Mouse (Mus musculus) kidney, postnatal 0 days (tissue): ENCODE measurements at regions not wholly inside any gene's neighbourhood (a gene's known extent, or its start where the extent isn't known, plus 50 kb on each side); places are given as distances from the start of the nearest gene placed in this dataset.
"Not testable (repeated sequence)": the region's sequence is repeated elsewhere in the genome, so short reads cannot be mapped to it uniquely, and the experiment has no call there.

Source experiments
- ATAC-seq: fragments of 200-750 bp; cut with Nextera tagmentation; replicated peaks from 2 replicates; pipeline ENCODE4 v1.8.0; 2017; ENCODE audit warnings: low read depth, moderate number of reproducible peaks, moderate TSS enrichment, moderate library complexity; ENCODE audit not compliant: low FRiP score
- DNase-seq: peaks from one replicate; pipeline ENCODE4 v3.0.0-alpha.2; 2016; ENCODE audit warnings: low spot score
- H3K27ac ChIP-seq: fragments of 300-500 bp; sonication (generic); 2 replicates; pipeline ENCODE4 v1.5.1; 2014; ENCODE audit warnings: mild to moderate bottlenecking
- H3K27me3 ChIP-seq: fragments of 300-500 bp; sonication (generic); 2 replicates; pipeline ENCODE4 v1.6.1; 2014; ENCODE audit warnings: low read length, mixed read lengths; ENCODE audit not compliant: insufficient read depth
- H3K36me3 ChIP-seq: fragments of 300-500 bp; sonication (generic); 2 replicates; pipeline ENCODE4 v1.6.1; 2014; ENCODE audit warnings: low read length, mixed read lengths; ENCODE audit not compliant: insufficient read depth
- H3K4me1 ChIP-seq: fragments of 300-500 bp; sonication (generic); replicated peaks from 2 replicates; pipeline ENCODE4 v1.6.1; 2014; ENCODE audit warnings: antibody characterized with exemption, low read length, mixed read lengths; ENCODE audit not compliant: insufficient read depth
- H3K4me2 ChIP-seq: fragments of 300-500 bp; sonication (generic); 2 replicates; pipeline ENCODE4 v1.6.1; 2014; ENCODE audit warnings: mild to moderate bottlenecking, low read length, moderate library complexity, mixed read lengths
- H3K4me3 ChIP-seq: fragments of 300-500 bp; sonication (generic); replicated peaks from 2 replicates; pipeline ENCODE4 v1.5.1; 2014; ENCODE audit warnings: low read depth, low read length
- H3K9ac ChIP-seq: fragments of 300-500 bp; sonication (generic); 2 replicates; pipeline ENCODE4 v1.6.1; 2014; ENCODE audit warnings: low read depth, low read length
- H3K9me3 ChIP-seq: fragments of 300-500 bp; sonication (generic); replicated peaks from 2 replicates; pipeline ENCODE4 v1.6.1; 2016; ENCODE audit warnings: low read length, inconsistent platforms, mixed read lengths
- CTCF ChIP-seq: IDR thresholded peaks from 2 replicates; pipeline ENCODE4 v1.5.1; 2016; ENCODE audit warnings: antibody characterized with exemption, low read depth, mild to moderate bottlenecking, moderate library complexity
- WGBS: fragments of 180-500 bp; shearing (Covaris S2); extraction: QIAGEN DNeasy Blood & Tissue Kit; methylation state at CpG from one replicate; pipeline ENCODE4 v1.1.7; 2014; 5-methylcytosine and 5-hydroxymethylcytosine counted together

- Histone ChIP-seq H3K4me2 (no peak overlapping the region), H3K27ac (no peak overlapping the region), H3K36me3 (no peaks in the 10 kb centered on the region), H3K9ac (no peak overlapping the region), H3K9me3 (no peaks in the 10 kb centered on the region), H3K27me3 (no peaks in the 10 kb centered on the region), H3K4me1 (no peaks in the 10 kb centered on the region), H3K4me3 (no peak overlapping the region)
- no peak for TF ChIP-seq CTCF
- DNase-seq (no peak), ATAC-seq (no peak)
- 86% methylated on average over 7 of the region's 7 CpGs for WGBS
These were observed 174.0 kb downstream of the Wdr11 start for GRCm38 (mm10) chr7:129765681-129766080.

DNA sequence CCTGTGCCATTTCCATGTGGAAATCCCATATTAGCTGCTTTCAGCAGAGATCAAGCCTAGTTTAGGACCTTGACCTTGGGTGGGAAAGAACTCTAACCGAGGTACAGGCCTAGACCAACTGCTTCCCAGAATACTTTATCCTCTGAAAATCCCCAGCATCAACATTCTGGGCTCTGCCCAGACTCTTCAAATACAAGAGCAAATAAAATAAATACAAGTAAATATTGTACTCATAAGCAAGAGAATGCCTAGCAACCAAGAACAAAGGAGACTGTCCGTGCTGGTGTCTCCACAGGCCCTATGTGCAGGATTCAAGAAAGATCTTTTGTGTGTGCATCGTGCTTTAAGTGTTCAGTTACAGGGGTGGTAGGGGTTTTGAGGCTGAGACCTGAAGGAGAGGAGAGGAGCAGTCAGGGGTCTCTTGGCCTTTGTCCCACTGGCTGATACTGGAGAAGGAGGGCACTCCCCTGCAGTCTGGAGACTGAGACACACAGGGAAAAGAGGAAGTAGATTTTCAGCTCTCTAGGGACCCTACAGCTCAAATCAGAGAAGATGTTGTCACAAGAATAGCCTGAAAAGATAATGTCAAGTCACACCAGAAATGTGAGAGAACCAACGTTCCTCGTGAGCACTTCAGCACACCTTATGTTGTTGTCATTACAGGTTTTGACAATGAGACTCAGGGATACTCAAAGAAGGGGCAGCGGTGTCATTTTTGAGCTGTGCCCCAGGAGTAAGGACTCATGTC, 174.6 kb downstream of the Wdr11 start:
- no peak overlapping the region for H3K9ac ChIP-seq
- no peaks in the 10 kb centered on the region for H3K27me3 ChIP-seq
- no peak for ATAC-seq
- no peak overlapping the region for H3K4me2 ChIP-seq
- H3K4me3 ChIP-seq = no peak overlapping the region
- H3K36me3 ChIP-seq = no peaks in the 10 kb centered on the region
- no peak overlapping the region for H3K27ac ChIP-seq
- no peak for DNase-seq
- H3K4me1 ChIP-seq = no peaks in the 10 kb centered on the region
- H3K9me3 ChIP-seq = no peaks in the 10 kb centered on the region
- no peak for TF ChIP-seq CTCF
- WGBS = 86% methylated on average over 6 of the region's 6 CpGs

DNA sequence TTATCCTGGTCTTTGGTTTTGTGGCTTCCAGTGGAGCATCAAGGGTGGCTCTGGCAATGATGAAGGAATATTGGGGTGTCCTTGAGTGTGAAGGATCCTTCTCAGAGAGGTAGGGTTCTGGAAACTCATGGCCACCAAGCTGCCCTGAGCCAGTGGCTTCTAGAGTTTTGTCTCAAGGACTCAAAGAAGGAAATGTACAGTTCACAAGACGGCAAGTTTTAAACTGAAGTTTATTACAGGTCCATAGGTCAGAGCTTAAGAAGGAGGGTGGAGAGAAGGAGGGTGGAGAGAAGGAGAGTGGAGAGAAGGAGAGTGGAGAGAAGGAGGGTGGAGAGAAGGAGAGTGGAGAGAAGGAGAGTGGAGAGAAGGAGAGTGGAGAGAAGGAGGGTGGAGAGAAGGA, 178.0 kb downstream of the Wdr11 start:
- WGBS = 38% methylated on average over 1 of the region's 1 CpGs
- DNase-seq, H3K4me3 ChIP-seq, H3K4me1 ChIP-seq, ATAC-seq, H3K36me3 ChIP-seq, H3K27ac ChIP-seq, H3K9me3 ChIP-seq, H3K27me3 ChIP-seq, H3K9ac ChIP-seq, H3K4me2 ChIP-seq: not testable (repeated sequence)

DNA sequence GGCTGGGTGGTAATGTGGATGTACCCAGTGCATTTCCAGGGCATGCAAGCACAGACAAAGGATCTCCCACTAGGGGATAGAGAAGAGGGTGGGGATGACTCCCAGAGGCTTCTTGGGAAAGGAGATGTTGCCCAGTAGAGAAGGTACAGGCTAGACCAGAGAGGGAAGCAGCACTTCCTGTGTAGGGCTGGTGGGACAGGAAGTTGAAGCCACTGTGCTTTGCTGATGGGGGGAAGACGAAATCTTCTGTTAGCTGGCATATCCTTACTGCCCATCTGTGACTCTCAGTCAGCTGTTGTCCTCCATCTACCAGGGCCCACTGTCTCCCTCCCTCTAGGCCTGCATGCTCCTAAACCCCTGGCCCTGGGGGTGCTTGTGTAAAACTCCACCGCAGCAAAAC, 180.2 kb downstream of the Wdr11 start:
- TF ChIP-seq CTCF = no peak
- no peak overlapping the region for H3K9ac ChIP-seq
- H3K4me1 ChIP-seq = no peaks in the 10 kb centered on the region
- no peak overlapping the region for H3K4me3 ChIP-seq
- H3K9me3 ChIP-seq = no peaks in the 10 kb centered on the region
- no peaks in the 10 kb centered on the region for H3K36me3 ChIP-seq
- H3K27me3 ChIP-seq = no peaks in the 10 kb centered on the region
- DNase-seq = no peak
- no peak for ATAC-seq
- H3K4me2 ChIP-seq = no peak overlapping the region
- H3K27ac ChIP-seq = no peak overlapping the region
- whole genome bisulfite sequencing = 87% methylated on average over 2 of the region's 2 CpGs

GRCm38 (mm10) chr7:129772540-129773331, 181.1 kb downstream of the Wdr11 start:
- DNase-seq (no peak), ATAC-seq (no peak)
- no peaks in the 10 kb centered on the region for H3K9me3 ChIP-seq
- H3K27ac ChIP-seq = 0 out of 2 replicates have a peak overlapping the region, but pooled peaks have one; percentile 13
- 65% methylated on average over 11 of the region's 11 CpGs for WGBS
- H3K27me3 ChIP-seq = no peaks in the 10 kb centered on the region
- H3K36me3 ChIP-seq = no peaks in the 10 kb centered on the region
- H3K4me1 ChIP-seq = no peaks in the 10 kb centered on the region
- no peak overlapping the region for H3K4me3 ChIP-seq
- no peak overlapping the region for H3K9ac ChIP-seq
- no peak overlapping the region for H3K4me2 ChIP-seq
- TF ChIP-seq CTCF = no peak

DNA sequence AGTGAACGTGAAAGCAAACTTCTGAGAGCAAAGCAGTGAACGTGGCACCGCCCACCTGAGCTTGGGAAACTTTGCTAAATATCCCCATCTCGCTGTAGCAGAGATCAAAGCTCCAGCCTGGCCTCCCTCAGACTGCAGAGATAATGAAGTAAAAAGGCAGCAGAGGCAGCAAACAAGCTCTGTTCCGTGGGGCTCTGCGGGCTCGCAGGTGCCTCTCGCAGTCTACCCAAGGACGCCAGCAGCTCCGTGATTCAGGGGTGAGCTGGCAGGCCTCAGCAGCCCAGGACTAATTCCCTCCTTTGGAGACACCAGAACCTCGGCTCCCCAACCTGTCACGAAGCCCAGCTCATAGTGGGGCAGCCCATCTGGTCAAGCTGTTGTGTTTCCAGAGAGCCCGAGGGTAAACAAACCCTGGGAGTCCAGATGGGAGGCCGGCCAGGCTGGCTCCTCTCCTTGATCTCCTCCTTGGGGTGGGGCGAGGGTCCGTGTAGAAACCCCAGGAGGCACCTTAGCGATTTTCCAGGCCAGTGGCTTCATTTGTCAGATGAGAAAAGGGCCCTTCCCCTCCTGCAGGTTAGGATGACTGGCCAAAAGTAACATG, 182.7 kb downstream of the Wdr11 start:
- H3K4me3 ChIP-seq = no peak overlapping the region
- peak overlapping the region; percentile 30 for H3K4me2 ChIP-seq
- H3K4me1 ChIP-seq = no peaks in the 10 kb centered on the region
- peak overlapping the region; percentile 47; the same call in 1 of the 2 replicates for H3K27ac ChIP-seq
- H3K36me3 ChIP-seq = no peaks in the 10 kb centered on the region
- WGBS = 5% methylated on average over 17 of the region's 17 CpGs
- H3K9me3 ChIP-seq = no peaks in the 10 kb centered on the region
- ATAC-seq (no peak), DNase-seq (peak; percentile 19)
- TF ChIP-seq CTCF = no peak
- no peak overlapping the region for H3K9ac ChIP-seq
- no peaks in the 10 kb centered on the region for H3K27me3 ChIP-seq
